Mouse (Mus musculus) kidney, postnatal 10 days (tissue): ENCODE measurements at regions not wholly inside any gene's neighbourhood (a gene's known extent, or its start where the extent isn't known, plus 50 kb on each side); places are given as distances from the start of the nearest gene placed in this dataset.
"Not testable (repeated sequence)": the region's sequence is repeated elsewhere in the genome, so short reads cannot be mapped to it uniquely, and the experiment has no call there.

Experiments used
- DNase-seq: peaks from one replicate; pipeline ENCODE4 v3.0.0; 2021; ENCODE audit warnings: mixed read lengths

- peak; percentile 87 for DNase-seq
Observed at GRCm38 (mm10) chr11:31615107-31615811, 56.4 kb downstream of the Bod1 start.

DNA sequence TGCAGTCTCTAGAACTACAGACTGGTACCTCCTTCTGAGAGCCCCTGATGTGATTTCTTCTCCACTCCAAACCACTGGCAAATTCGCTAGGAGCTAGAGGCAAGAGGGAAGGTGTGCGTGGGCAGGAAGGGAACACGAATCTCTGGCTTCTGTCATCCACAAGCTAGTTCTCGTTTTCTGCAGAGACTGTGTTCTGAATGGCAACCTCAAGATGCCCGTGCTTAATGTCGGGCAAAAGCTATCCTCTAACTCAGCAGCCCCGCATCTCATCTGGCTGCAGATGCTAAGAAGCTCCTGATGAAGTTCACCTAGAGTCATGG lies 57.3 kb downstream of the Bod1 start:
- no peak for DNase-seq

- no peak for DNase-seq
Observed at GRCm38 (mm10) chr11:31613688-31614393, 57.8 kb downstream of the Bod1 start.

- DNase-seq = no peak
Observed at GRCm38 (mm10) chr11:31608458-31608857, 63.2 kb downstream of the Bod1 start.

GRCm38 (mm10) chr11:31601499-31601898 lies 70.2 kb downstream of the Bod1 start:
- DNase-seq = no peak

DNA sequence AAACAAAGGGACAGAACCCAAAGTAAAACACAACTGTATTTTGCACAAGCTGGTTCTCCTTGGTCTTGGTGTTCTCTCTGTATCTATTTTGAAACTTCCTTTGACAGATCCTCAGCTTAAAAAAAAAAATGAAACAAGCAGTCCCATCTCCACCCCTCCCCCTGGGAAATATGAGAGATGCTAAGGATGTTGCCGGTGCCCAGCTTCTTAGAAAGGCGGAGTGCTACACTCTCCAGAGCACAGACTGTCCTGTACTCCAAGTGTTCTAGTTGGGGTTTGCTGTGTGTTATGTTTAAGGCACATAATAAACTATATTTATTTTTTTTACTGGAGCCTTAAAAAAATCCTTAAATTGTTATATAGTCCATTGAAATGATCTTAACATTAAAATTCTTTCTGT lies 78.1 kb downstream of the Bod1 start:
- no peak for DNase-seq

GRCm38 (mm10) chr11:31592061-31592460 lies 79.6 kb downstream of the Bod1 start:
- DNase-seq = no peak

GRCm38 (mm10) chr11:31591037-31591554 lies 80.6 kb downstream of the Bod1 start:
- DNase-seq = no peak

GRCm38 (mm10) chr11:31574941-31575340 lies 96.7 kb downstream of the Bod1 start:
- no peak for DNase-seq

DNA sequence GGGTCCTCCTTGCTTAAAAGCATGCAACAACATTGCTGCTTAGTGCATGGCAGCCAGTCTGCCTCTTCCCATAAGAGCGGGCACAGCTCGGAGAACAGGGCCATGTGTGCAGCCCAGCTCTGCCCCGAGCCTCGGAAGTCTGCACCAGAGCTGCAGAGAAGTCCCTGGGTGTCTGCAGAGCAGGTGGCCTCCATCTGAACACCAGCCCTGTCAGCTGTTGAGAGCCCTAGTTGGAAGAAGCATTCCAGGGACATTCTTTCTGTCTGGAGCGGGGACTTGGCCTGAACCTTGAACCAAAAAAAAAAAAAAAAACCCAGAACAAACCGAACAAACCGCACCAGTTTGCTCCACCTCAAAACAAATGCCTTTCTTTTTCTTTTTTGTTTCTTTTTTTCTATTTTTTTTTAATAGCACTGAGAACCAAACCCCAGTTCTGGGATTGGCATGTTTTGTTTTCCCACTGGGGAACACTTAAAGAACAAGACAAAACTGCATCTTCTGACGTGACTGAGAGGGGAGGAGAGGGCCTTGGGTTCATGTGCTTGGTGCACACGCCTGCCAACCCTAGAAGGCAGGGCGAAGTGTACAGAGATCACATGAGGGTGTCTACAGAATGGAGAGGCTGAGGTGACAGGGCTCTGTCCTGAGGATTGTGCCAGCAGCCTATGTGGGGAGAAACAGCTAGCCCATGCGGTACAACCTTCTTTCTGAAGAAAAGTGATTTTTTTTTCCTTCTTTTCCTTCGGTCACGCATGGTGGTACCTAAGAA lies 106.8 kb downstream of the Bod1 start:
- DNase-seq = peak; percentile 73

GRCm38 (mm10) chr11:31563826-31564741 lies 107.6 kb downstream of the Bod1 start:
- DNase-seq = peak; percentile 42

DNA sequence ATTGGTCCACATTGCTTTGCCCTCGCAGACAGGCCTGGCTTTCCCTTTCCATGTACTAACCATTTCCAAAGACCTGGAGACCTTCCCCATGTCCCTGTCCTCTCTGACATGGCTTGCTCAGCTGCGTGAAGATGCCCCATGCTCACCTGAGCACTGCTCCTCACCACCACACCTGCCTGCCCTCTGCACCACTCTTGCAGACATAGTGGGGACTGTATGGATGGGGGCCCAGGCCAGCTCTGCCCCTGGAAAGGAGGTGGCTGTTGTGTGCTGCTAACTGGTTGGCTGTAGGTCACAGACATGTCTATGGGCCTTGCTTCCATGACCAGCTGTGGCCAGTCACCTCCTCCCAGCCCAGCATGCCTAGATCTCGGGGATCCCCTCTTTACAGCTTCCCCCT lies 108.7 kb downstream of the Bod1 start:
- DNase-seq = no peak

GRCm38 (mm10) chr11:31560775-31561174 lies 110.9 kb downstream of the Bod1 start:
- DNase-seq = no peak

DNA sequence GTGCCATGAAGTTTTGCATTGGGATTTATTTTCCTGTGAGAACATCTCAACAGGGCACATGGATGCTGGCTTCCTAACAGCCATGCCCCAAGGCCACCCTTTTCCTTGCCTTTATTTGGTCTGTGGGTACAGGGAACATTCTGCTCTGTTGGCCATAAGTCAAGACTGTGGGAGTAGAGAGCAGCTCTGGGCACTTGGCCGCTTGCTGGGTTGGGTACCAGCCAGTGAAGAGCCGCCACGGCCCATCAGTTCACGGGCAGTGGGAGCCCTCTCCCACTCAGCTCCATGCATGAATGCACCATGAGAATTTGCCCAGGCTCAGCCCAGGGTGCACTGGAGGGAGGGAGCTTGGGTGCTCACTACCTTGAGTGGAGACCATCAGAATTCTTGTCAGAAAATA lies 116.6 kb downstream of the Bod1 start:
- DNase-seq = peak; percentile 73

DNA sequence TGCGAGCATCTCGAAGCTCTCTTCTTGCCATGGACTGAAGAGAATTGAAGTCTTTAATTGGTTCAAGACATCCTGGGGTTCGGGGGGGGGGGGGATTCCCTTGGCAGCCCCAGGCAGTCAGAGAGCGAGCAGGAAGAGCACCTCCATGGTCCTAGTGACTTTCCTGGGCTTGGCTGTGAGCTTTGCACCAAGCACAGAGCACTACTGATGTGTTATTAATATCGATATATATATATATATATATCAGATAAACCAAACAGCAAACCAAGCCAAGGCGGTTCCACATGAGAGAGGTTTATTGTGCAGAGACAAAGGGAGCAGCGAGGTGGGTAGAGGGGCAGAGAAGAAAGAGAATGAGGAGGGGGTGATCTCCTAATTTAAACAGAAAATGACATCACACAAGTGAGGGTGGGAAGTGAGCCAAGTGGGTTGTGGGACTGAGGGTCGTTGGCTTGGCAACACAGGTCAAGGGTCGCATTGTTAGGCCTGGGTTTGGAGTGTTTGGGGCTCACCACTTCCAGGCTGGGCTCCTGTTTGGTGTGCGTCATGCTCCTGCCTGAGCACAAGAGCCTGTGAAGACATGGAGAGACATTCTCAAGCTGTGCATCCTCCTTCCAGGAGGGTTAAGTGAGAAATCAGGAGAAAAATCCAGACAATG lies 119.9 kb downstream of the Bod1 start:
- no peak for DNase-seq

GRCm38 (mm10) chr11:31550747-31551613 lies 120.7 kb downstream of the Bod1 start:
- DNase-seq = peak; percentile 55

- not testable (repeated sequence) for DNase-seq
Observed at GRCm38 (mm10) chr11:31545514-31545913, 126.2 kb downstream of the Bod1 start.

DNA sequence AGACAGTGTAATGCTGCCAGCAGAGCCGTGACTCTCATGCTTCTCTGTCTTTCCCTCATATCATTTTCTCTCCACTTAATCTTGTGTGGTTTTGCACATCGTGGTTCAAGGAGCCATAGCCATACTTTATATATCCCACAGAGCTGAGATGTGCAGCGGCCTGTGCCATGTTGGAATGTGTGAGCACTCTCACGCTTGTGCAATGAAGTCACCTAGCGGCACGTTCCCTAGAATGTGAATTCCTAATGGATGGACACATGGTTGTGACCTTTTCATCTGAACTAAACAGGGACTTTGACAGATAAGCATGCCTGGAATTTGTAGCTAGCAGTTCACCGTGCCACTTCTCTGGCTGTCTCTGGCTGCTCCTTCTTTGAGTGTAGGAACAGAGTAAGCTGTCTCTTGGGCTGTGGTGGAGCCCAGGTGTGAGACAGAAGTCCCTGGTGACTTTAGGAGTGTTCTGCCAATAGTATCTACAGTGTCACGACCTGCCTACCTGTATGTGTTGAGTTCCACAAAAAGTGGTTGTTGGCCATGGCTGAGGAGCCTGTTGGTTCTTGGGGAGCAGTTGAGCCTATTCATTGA lies 129.0 kb downstream of the Bod1 start:
- DNase-seq = no peak

DNA sequence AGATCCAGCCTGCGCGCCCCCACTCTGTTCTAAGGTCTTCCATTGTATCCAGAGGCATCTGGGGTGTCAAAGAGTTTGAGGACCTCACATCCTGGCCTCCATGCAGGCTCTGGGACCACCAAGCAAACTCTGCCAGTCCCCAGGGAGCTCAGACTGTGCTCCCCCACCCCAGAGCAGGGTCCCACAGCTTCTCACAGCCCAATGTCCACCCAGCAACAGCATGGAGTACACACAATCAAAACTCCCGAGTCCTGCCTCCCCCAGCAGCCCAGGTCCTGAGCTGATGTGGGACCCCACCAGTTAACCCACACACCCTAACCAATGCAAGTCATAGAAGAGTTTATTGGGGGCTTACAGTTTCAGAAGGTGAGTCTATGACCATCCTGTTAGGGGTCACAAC lies 130.3 kb downstream of the Bod1 start:
- no peak for DNase-seq

DNA sequence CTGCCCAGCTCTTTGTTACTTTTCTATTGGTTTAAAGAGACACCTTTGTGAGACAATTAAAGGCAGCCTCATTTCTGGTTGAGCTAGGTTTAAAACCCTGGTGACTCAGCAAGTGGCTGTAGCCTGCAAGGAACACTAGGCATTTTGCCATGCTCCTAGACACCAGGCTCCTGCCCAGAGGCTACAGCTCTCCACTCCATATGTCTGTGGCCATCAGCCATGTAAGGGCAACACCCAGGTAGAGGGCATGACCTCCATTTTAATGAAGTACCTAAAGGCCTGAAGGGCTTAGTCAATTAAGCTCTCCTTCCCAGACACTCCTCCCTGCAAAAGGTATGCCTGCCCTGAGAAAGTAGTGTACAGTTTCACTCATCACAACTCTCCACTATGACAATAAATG lies 130.9 kb downstream of the Bod1 start:
- no peak for DNase-seq

- no peak for DNase-seq
Observed at GRCm38 (mm10) chr11:31531416-31531815, 140.3 kb downstream of the Bod1 start.
